Mouse (Mus musculus) kidney, postnatal 0 days (tissue): ENCODE results near the gene Pithd1. TPM values are rescaled to one million over a fixed set of nuclear protein-coding genes. Genes with fewer than 3 reads are reported as not detected.

Source experiments
- ATAC-seq: fragments of 200-750 bp; cut with Nextera tagmentation; replicated peaks from 2 replicates; pipeline ENCODE4 v1.8.0; 2017; ENCODE audit warnings: low read depth, moderate number of reproducible peaks, moderate TSS enrichment, moderate library complexity; ENCODE audit not compliant: low FRiP score
- DNase-seq: peaks from one replicate; pipeline ENCODE4 v3.0.0-alpha.2; 2016; ENCODE audit warnings: low spot score
- H3K27ac ChIP-seq: fragments of 300-500 bp; sonication (generic); 2 replicates; pipeline ENCODE4 v1.5.1; 2014; ENCODE audit warnings: mild to moderate bottlenecking
- H3K27me3 ChIP-seq: fragments of 300-500 bp; sonication (generic); 2 replicates; pipeline ENCODE4 v1.6.1; 2014; ENCODE audit warnings: low read length, mixed read lengths; ENCODE audit not compliant: insufficient read depth
- H3K36me3 ChIP-seq: fragments of 300-500 bp; sonication (generic); 2 replicates; pipeline ENCODE4 v1.6.1; 2014; ENCODE audit warnings: low read length, mixed read lengths; ENCODE audit not compliant: insufficient read depth
- H3K4me1 ChIP-seq: fragments of 300-500 bp; sonication (generic); replicated peaks from 2 replicates; pipeline ENCODE4 v1.6.1; 2014; ENCODE audit warnings: antibody characterized with exemption, low read length, mixed read lengths; ENCODE audit not compliant: insufficient read depth
- H3K4me2 ChIP-seq: fragments of 300-500 bp; sonication (generic); 2 replicates; pipeline ENCODE4 v1.6.1; 2014; ENCODE audit warnings: mild to moderate bottlenecking, low read length, moderate library complexity, mixed read lengths
- H3K4me3 ChIP-seq: fragments of 300-500 bp; sonication (generic); replicated peaks from 2 replicates; pipeline ENCODE4 v1.5.1; 2014; ENCODE audit warnings: low read depth, low read length
- H3K9ac ChIP-seq: fragments of 300-500 bp; sonication (generic); 2 replicates; pipeline ENCODE4 v1.6.1; 2014; ENCODE audit warnings: low read depth, low read length
- H3K9me3 ChIP-seq: fragments of 300-500 bp; sonication (generic); replicated peaks from 2 replicates; pipeline ENCODE4 v1.6.1; 2016; ENCODE audit warnings: low read length, inconsistent platforms, mixed read lengths
- CTCF ChIP-seq: IDR thresholded peaks from 2 replicates; pipeline ENCODE4 v1.5.1; 2016; ENCODE audit warnings: antibody characterized with exemption, low read depth, mild to moderate bottlenecking, moderate library complexity
- WGBS: fragments of 180-500 bp; shearing (Covaris S2); extraction: QIAGEN DNeasy Blood & Tissue Kit; methylation state at CpG from one replicate; pipeline ENCODE4 v1.1.7; 2014; 5-methylcytosine and 5-hydroxymethylcytosine counted together
- polyA plus RNA-seq: library from polyadenylated mRNA; unstranded; fragments of >200 nt; fragmentation: Nextera tagmentation; extraction: Ambion mirVana; gene quantifications from 2 replicates; pipeline ENCODE4 v1.2.1, GENCODE M21; 2015

Gene Pithd1
- polyA plus RNA-seq, 1 experiment from 2014 or later = 49.0 TPM

GRCm38 (mm10) chr4:135938858-135939257, 48.2 kb downstream of the Pithd1 start:
- no peak for DNase-seq
- ATAC-seq = no peak
- H3K9ac ChIP-seq = no peak overlapping the region
- TF ChIP-seq CTCF = no peak
- no peak overlapping the region for H3K27ac ChIP-seq
- no peaks in the 10 kb centered on the region for H3K27me3 ChIP-seq
- H3K9me3 ChIP-seq = no peaks in the 10 kb centered on the region
- H3K4me2 ChIP-seq = no peak overlapping the region
- WGBS = 69% methylated on average over 7 of the region's 7 CpGs
- H3K4me3 ChIP-seq = no peak overlapping the region
- H3K4me1 ChIP-seq = no peaks in the 10 kb centered on the region
- 0 out of 2 replicates have a peak, but pooled peaks cover 23% of the 10 kb centered on the region for H3K36me3 ChIP-seq

DNA sequence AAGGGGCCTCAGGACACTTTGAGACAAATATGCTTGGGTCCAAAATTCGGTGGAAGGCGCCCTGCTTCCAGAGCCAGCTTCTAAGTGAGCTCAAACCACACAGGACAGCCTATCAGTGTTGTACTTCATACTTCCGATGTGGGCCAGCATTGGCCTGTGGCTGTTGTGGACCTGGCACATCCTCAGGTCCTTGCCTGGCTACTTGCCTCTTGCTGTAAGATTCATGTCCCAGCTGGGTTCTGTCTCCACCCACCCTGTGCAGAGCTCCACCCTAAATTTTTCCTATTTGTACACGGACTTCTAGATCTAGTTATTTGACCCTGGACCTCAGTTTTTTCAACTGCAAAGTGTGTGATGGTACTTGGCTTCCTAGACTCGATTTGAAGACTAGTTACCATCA, 51.6 kb downstream of the Pithd1 start:
- Histone ChIP-seq H3K36me3 (0 out of 2 replicates have a peak, but pooled peaks cover 32% of the 10 kb centered on the region), H3K27me3 (no peaks in the 10 kb centered on the region), H3K9ac (no peak overlapping the region), H3K9me3 (no peaks in the 10 kb centered on the region), H3K4me3 (no peak overlapping the region), H3K4me2 (no peak overlapping the region), H3K27ac (no peak overlapping the region), H3K4me1 (no peaks in the 10 kb centered on the region)
- DNase-seq (no peak), ATAC-seq (no peak)
- WGBS = 74% methylated on average over 5 of the region's 5 CpGs
- TF ChIP-seq CTCF = no peak

DNA sequence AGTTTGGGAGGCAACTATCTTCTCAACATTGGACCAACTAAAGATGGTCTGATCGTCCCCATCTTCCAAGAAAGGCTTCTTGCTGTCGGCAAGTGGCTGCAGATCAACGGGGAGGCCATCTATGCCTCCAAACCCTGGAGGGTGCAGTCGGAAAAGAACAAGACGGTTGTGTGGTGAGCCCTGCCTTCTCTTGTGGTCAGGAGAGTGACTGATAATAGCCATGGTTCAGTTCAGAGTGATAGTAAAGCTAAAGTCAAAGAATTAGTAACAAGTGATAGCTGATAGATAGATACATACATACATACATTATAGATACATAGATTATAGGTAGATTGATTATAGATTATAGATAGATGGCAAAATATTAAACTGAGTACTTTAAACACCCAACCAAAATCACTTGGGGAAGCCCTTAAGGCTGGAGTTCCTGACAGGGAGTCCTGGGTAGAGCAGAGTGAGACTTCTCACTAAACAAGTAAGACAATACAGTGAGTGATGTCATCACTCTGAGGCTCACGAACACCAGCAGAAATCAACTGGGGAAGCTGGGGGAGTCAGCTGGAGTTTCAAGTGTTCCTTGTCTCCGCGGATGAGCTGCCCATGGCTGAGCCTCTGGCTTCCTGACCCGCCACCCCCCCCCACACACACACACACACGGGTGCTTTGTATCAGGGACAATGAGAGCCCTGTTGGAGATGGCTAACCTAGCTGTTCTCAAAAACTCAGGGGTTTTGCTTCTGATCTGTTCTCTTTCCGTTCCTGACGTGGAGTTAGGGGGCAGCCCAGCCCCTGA, 52.2 kb downstream of the Pithd1 start:
- Histone ChIP-seq H3K9ac (no peak overlapping the region), H3K4me3 (no peak overlapping the region), H3K27me3 (no peaks in the 10 kb centered on the region), H3K4me1 (no peaks in the 10 kb centered on the region), H3K9me3 (no peaks in the 10 kb centered on the region), H3K4me2 (no peak overlapping the region), H3K36me3 (0 out of 2 replicates have a peak, but pooled peaks cover 29% of the 10 kb centered on the region), H3K27ac (no peak overlapping the region)
- 57% methylated on average over 12 of the region's 12 CpGs for WGBS
- no peak for ATAC-seq
- peak; percentile 39 for DNase-seq
- TF ChIP-seq CTCF = no peak

- ATAC-seq = no peak
- H3K36me3 ChIP-seq = 0 out of 2 replicates have a peak, but pooled peaks cover 24% of the 10 kb centered on the region
- WGBS = 66% methylated on average over 5 of the region's 5 CpGs
Observed at GRCm38 (mm10) chr4:135931832-135932231, 55.2 kb downstream of the Pithd1 start.

DNA sequence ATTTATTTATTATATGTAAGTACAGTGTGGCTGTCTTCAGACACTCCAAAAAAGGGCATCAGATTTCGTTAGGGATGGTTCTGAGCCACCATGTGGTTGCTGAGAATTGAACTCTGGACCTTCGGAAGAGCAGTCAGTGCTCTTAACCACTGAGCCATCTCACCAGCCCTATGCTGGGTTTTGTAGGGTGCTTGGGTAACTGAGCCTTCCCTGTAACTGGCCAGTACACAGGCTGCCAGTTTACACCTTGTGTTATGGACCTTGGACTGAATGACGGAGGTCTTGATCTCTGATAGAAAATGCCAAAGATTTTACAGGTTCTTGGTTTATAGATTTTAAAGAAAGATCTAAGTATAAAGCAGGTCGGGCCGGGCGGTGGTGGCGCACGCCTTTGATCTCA, 56.8 kb downstream of the Pithd1 start:
- Histone ChIP-seq H3K27ac (no peak overlapping the region), H3K4me3 (no peak overlapping the region), H3K9me3 (no peaks in the 10 kb centered on the region), H3K27me3 (no peaks in the 10 kb centered on the region), H3K4me2 (no peak overlapping the region), H3K4me1 (no peaks in the 10 kb centered on the region), H3K9ac (no peak overlapping the region), H3K36me3 (0 out of 2 replicates have a peak, but pooled peaks cover 35% of the 10 kb centered on the region)
- no peak for TF ChIP-seq CTCF
- ATAC-seq (no peak), DNase-seq (no peak)
- WGBS = 94% methylated on average over 8 of the region's 8 CpGs

More at GRCm38 (mm10) chr4:135931832-135932231, 55.2 kb downstream of the Pithd1 start:
- TF ChIP-seq CTCF = peak; percentile 81
- Histone ChIP-seq H3K9me3 (no peaks in the 10 kb centered on the region), H3K4me3 (no peak overlapping the region), H3K9ac (no peak overlapping the region), H3K4me1 (no peaks in the 10 kb centered on the region), H3K27ac (no peak overlapping the region), H3K4me2 (no peak overlapping the region), H3K27me3 (no peaks in the 10 kb centered on the region)
- peak; percentile 55 for DNase-seq

DNA sequence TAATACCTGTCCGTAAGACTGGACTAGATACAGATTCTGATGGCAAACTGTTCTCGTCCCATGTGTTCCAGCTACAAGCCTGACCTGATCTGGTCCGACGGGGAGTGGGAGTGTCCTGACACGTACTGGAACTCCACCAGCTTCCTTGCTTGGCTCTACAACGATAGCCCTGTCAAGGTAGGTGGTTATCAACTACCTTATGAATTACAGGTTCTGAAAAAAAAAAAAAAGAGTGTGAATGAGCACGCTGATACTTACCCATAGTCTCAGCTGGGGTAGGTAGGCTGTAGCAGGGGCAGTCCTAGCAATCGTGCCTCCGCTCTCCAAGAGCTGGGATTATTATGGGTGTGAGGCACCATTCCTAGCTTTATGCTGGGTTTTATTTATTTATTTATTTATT, 57.2 kb downstream of the Pithd1 start:
- no peak for TF ChIP-seq CTCF
- DNase-seq = no peak
- Histone ChIP-seq H3K4me1 (no peaks in the 10 kb centered on the region), H3K27ac (no peak overlapping the region), H3K4me3 (no peak overlapping the region), H3K27me3 (no peaks in the 10 kb centered on the region), H3K9ac (no peak overlapping the region), H3K9me3 (no peaks in the 10 kb centered on the region), H3K4me2 (no peak overlapping the region), H3K36me3 (0 out of 2 replicates have a peak, but pooled peaks cover 34% of the 10 kb centered on the region)
- ATAC-seq = no peak
- 80% methylated on average over 9 of the region's 9 CpGs for WGBS
